Mouse (Mus musculus): ENCODE data around the gene Rbm33.

Rbm33 gene

GRCm38 (mm10) chr5:28414076-28414475, 97.2 kb downstream of the Rbm33 start:
- peak; percentile 19 for DNase-seq

- DNase-seq, result no peak
Observed at GRCm38 (mm10) chr5:28416029-28416428, 99.1 kb downstream of the Rbm33 start.

DNA sequence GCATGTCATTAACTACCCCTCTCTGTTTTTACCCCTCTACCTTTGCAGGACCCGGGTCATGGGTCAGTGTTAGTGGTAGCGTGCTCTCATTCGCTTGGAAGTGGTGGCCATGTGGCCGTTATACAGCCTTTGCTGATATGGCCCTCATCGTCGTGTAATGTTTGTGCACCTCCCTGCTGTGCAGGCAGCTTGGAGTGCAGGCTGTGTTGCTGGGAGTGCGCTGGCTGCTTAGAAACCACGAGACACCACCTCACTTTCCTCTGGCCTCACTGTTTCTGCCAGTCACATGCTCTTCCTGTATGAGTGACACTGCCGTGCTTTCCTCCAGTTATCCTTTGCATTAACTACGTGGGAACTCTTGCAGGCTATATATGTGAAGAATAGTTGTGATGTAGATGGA, 101.8 kb downstream of the Rbm33 start:
- no peak for DNase-seq

- DNase-seq, result no peak
Observed at GRCm38 (mm10) chr5:28419640-28420265, 102.8 kb downstream of the Rbm33 start.

- DNase-seq, result no peak
Observed at GRCm38 (mm10) chr5:28423781-28424180, 106.9 kb downstream of the Rbm33 start.

DNA sequence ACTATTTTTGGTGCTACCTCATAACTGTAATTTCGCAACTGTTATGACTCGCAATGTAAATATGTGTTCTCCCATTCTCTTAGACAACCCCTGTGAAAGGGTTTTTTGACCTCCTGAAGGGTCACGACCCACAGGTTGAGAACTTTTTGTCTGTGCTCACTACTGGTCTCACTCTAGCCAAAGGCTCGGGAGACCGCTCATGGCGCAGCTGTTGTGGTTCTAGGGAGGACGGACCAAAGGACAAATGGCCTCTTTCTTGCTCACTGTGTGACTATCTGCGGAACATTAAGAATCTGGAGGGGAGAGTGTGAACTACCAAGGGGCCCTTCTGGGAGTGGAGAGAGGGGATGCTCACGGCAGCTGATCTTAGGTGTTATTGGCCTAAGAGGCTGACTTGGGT, 109.0 kb downstream of the Rbm33 start:
- DNase-seq, result no peak

DNA sequence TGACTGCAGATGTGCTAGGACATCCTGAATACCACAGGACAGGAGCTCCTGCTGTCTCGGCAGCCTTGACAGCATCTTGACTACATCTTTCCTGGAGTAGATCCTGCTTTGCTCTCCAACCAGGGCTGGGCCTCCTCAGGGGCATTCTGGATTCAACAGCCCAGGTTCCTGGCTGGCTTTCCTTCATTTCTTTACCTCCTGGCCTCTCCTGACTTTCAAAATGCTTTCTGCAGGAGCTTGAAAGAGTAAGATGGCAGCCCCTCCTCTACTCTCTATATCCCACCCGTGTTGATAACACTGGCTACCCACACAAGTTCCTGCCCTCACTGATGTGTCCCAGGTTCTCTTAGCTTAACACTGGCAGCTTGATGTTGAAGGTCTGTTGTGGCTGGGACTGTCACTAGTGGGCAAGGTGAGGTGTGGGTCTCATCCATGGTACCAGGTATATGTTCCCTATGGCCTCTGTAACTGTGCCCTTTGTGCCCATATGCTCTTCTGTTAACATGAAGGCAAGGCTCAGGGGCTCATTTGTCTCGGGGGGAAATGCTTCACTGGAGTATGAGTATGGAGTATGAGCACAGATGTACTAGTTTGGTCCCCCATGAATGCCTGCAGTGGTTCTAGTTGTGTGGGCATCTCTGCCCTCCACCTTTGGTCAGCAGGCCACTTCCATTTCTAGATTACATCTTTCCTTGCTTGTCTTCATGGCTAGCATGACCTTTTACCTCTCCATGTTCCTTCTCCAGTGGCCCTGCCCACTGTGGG, 133.4 kb downstream of the Rbm33 start:
- no peak for DNase-seq

GRCm38 (mm10) chr5:28451053-28451638, 134.2 kb downstream of the Rbm33 start:
- peak; percentile 87 for DNase-seq

DNA sequence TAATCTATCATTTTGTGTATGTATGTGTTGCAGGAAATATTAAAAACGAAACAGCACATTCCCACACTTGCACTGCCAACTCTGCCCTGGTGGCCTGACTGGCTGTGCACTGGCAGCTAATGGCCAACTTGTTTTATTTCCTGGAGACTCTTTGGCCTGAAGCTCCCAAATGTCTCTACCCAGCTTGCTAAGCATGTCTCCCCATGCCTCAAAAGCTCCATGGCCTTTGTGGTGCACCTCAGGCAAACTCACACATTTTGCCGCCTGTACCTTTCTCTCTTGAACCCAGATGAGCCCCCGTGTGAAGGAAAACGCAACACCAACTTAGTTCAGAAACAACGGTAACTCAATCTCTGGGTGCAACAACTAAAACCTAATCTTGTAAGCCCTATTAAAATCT, 136.2 kb downstream of the Rbm33 start:
- DNase-seq, result no peak

- no peak for DNase-seq
Observed at GRCm38 (mm10) chr5:28453523-28453922, 136.6 kb downstream of the Rbm33 start.

- no peak for DNase-seq
Observed at GRCm38 (mm10) chr5:28454546-28454945, 137.6 kb downstream of the Rbm33 start.

GRCm38 (mm10) chr5:28455721-28456120, 138.8 kb downstream of the Rbm33 start:
- no peak for DNase-seq

- DNase-seq, result no peak
Observed at GRCm38 (mm10) chr5:28456366-28456765, 139.4 kb downstream of the Rbm33 start.

GRCm38 (mm10) chr5:28457921-28458641, 141.2 kb downstream of the Rbm33 start:
- DNase-seq, result no peak

DNA sequence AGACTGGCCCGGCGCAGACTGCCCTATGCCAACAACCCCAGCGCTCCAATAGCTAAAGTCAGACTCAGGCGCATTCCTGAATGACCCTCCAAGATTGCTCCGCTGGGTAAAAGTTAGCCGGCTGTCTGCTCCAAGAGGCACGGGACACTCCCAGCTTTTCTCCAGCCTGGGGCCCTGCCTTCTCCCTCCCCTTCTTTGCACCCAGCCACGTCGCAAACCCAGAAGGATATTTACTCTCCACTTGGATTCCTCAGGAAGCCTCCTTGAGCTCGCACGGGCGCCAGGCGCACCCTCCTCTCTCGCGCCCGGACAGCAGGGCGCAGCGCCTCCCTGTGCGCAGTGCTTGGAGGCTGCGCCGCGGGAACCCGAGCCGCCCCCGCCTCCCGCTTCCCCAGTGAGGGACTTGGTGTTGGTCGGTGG, 141.9 kb downstream of the Rbm33 start:
- DNase-seq, result peak; percentile 65

- peak; percentile 59 for DNase-seq
Observed at GRCm38 (mm10) chr5:28459456-28460225, 142.7 kb downstream of the Rbm33 start.

DNA sequence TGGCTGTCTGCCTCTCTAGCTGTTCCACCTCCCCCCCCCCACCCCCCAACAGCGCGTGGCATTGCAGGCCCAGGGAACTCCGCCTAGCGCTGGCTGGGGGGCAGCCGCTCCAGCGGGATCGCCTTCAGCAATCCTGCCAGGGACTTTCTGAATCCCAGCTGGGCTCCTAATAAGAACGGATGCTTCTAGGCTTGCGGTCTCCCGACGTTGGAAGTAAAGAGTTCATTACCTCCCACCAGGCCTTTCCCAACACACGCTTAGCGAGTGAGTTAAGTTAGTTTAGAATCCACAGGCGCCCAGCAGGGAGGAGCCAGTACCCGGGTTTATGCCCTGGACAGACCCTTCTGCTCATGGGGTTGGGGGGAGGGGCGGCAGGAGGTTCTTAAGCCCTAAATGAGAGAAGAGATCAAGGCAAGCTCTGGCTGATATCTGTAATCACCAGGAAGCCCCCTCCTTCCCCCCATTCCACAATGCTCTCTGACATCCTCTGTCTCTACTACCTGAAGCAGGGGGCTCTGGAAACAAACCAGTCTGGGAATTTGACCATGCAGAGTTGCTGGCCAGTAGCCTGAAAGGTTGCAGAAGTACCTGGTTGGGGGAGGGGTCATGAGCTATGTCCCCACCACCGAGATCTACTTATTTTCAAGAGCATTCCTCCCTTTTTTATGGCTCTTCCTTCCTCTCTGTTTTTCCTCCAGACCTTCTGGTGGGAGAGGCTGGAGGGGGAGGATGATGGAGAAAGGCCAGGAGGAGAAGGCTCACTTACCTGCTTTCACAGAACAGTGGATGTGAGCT, 143.8 kb downstream of the Rbm33 start:
- no peak for DNase-seq

GRCm38 (mm10) chr5:28461376-28461775, 144.5 kb downstream of the Rbm33 start:
- no peak for DNase-seq

- DNase-seq, result peak; percentile 50
Observed at GRCm38 (mm10) chr5:28462741-28463590, 146.0 kb downstream of the Rbm33 start.

- no peak for DNase-seq
Observed at GRCm38 (mm10) chr5:28463656-28464055, 146.7 kb downstream of the Rbm33 start.

Data from lung, postnatal 14 days (tissue).